ENCODE assay signal across 7 mouse cellular contexts in the genomic region with DNA sequence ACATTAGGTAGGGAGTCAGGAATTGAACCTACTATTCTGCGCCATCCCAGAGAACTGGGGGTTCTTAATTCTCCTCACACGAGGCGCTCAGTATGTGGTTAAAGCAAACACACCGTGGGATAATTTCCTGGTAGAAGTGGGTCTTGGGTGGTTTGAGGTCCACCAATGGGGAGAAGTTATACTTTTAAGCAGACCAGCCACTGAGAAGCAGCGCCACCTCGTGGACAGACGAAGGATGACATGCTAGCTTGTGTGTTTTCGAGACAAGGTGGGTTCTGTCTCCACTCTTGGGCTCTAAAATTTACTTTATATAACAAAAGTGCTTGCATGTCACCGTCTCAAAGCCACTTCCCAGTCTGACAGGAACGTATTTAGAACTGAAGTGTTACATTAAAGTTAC.
A peak's percentile ranks its signal among the peaks of the same experiment; 100 is the strongest.
DNase-seq lines count a peak whose midpoint lies in the region; ATAC-seq and TF ChIP-seq lines count a peak whose summit lies in the region.

No protein-coding gene starts in this region.

- peak; percentile 60 for DNase-seq in ES-E14 (ENCODE audit: low read depth, low spot score)
- DNase-seq in ZHBTc4 (ENCODE audit: low read depth, low spot score): peak; percentile 81
- peak; percentile 18 to 30 for DNase-seq in frontal cortex, postnatal 36 days (ENCODE audit: low spot score in 2 of 2)
- peak; percentile 8 for DNase-seq in liver, adult 2 months (ENCODE audit: extremely low read depth, low read depth, low spot score)
- DNase-seq in testis, postnatal 14 days (ENCODE audit: low spot score): peak; percentile 35

- H3K79me2 ChIP-seq in liver, adult 2 months (ENCODE audit: control insufficient read depth, insufficient read depth, low read length): no peaks in the 10 kb centered on the region

- in situ Hi-C loops in ES-E14 (cut with MboI; ENCODE audit: low sequenced_read_pairs in 2 of 2, unreplicated experiment in 2 of 2): no loop called here

- 39% methylated on average over 10 of the region's 10 CpGs for WGBS in intestine, postnatal 0 days
- WGBS in intestine, embryonic 16.5 days: 38% methylated on average over 10 of the region's 10 CpGs
- WGBS in liver, adult 2 months: 38% methylated on average over 10 of the region's 10 CpGs

- H3K27ac ChIP-seq in intestine, postnatal 0 days (ENCODE audit: low read depth, low read length): no peak overlapping the region
- no peak overlapping the region for H3K27ac ChIP-seq in intestine, embryonic 16.5 days (ENCODE audit: low read length)
- peak overlapping the region; percentile 5; the same call in 1 of the 2 replicates for H3K27ac ChIP-seq in ES-E14 (ENCODE audit: insufficient read depth, low read depth, low read length, poor library complexity, severe bottlenecking)
- H3K27ac ChIP-seq in liver, adult 2 months (replicated peaks; ENCODE audit: insufficient read depth, low read depth, low read length): no peak overlapping the region

- no peak for TF ChIP-seq POLR2A in liver, adult 2 months (IDR thresholded peaks at IDR 0.05; ENCODE audit: extremely low read depth, insufficient read depth, low read length)

- no peak overlapping the region for H3K9ac ChIP-seq in intestine, postnatal 0 days (ENCODE audit: low read depth, low read length)
- no peak overlapping the region for H3K9ac ChIP-seq in intestine, embryonic 16.5 days (ENCODE audit: low read depth, low read length)
- peak overlapping the region; percentile 37; the same call in 1 of the 2 replicates for H3K9ac ChIP-seq in ES-E14 (ENCODE audit: insufficient read depth, low read depth, low read length, poor library complexity, severe bottlenecking)
- no peak overlapping the region for H3K9ac ChIP-seq in liver, adult 2 months (ENCODE audit: low read depth, low read length)

- no peaks in the 10 kb centered on the region for H3K4me1 ChIP-seq in intestine, postnatal 0 days (replicated peaks; ENCODE audit: control insufficient read depth, insufficient read depth, low read length)
- H3K4me1 ChIP-seq in intestine, embryonic 16.5 days (ENCODE audit: control insufficient read depth, insufficient read depth, low read length): no peaks in the 10 kb centered on the region
- H3K4me1 ChIP-seq in ES-E14 (ENCODE audit: control insufficient read depth in 2 of 2, insufficient read depth in 2 of 2, low read length in 2 of 2, poor library complexity in 1 of 2): peaks cover 3 to 7% of the 10 kb centered on the region in 2 experiments; a peak in 3 of 4 replicates
- H3K4me1 ChIP-seq in liver, adult 2 months (ENCODE audit: control insufficient read depth, insufficient read depth, low read length): no peaks in the 10 kb centered on the region

- TF ChIP-seq CTCF in intestine, postnatal 0 days (IDR thresholded peaks at IDR 0.05; ENCODE audit: low read depth): peak; percentile 80
- TF ChIP-seq CTCF in liver, adult 2 months (IDR thresholded peaks at IDR 0.05; ENCODE audit: low read depth, low read length): peak; percentile 81

- H3K27me3 ChIP-seq in intestine, postnatal 0 days (replicated peaks; ENCODE audit: control insufficient read depth, insufficient read depth, low read length): no peaks in the 10 kb centered on the region
- no peaks in the 10 kb centered on the region for H3K27me3 ChIP-seq in intestine, embryonic 16.5 days (replicated peaks; ENCODE audit: control insufficient read depth, insufficient read depth, low read length)
- H3K27me3 ChIP-seq in liver, adult 2 months (ENCODE audit: control insufficient read depth, insufficient read depth, low read length): no peaks in the 10 kb centered on the region

- H3K36me3 ChIP-seq in intestine, postnatal 0 days (ENCODE audit: control insufficient read depth, insufficient read depth): no peaks in the 10 kb centered on the region
- no peaks in the 10 kb centered on the region for H3K36me3 ChIP-seq in intestine, embryonic 16.5 days (ENCODE audit: control insufficient read depth, insufficient read depth, low read length)
- H3K36me3 ChIP-seq in ES-E14 (ENCODE audit: control insufficient read depth, insufficient read depth, low read length, poor library complexity, severe bottlenecking): no peaks in the 10 kb centered on the region
- no peaks in the 10 kb centered on the region for H3K36me3 ChIP-seq in liver, adult 2 months (ENCODE audit: control insufficient read depth, insufficient read depth, low read length)

- no peak overlapping the region for H3K4me2 ChIP-seq in intestine, postnatal 0 days (replicated peaks; ENCODE audit: low read depth)
- H3K4me2 ChIP-seq in intestine, embryonic 16.5 days (ENCODE audit: low read depth, low read length): no peak overlapping the region

- no peaks in the 10 kb centered on the region for H3K9me3 ChIP-seq in intestine, postnatal 0 days (ENCODE audit: control insufficient read depth)
- H3K9me3 ChIP-seq in intestine, embryonic 16.5 days (ENCODE audit: control insufficient read depth, low read length): peaks cover 6% of the 10 kb centered on the region; the same call in 1 of the 2 replicates
- H3K9me3 ChIP-seq in ES-E14 (ENCODE audit: control insufficient read depth, insufficient read depth, low read depth, low read length): no peaks in the 10 kb centered on the region

- H3K4me3 ChIP-seq in intestine, postnatal 0 days (ENCODE audit: low read depth, low read length): no peak overlapping the region
- no peak overlapping the region for H3K4me3 ChIP-seq in intestine, embryonic 16.5 days (ENCODE audit: low read length)
- H3K4me3 ChIP-seq in ES-E14 (ENCODE audit: insufficient read depth in 1 of 2, low read depth in 1 of 2, low read length in 2 of 2, poor library complexity in 1 of 2, severe bottlenecking in 1 of 2): no peak overlapping the region
- no peak overlapping the region for H3K4me3 ChIP-seq in liver, adult 2 months (ENCODE audit: insufficient read depth, low read depth, low read length)

- no peak for ATAC-seq in intestine, postnatal 0 days
- no peak for ATAC-seq in intestine, embryonic 16.5 days

TF ChIP-seq in ES-E14, 5 proteins besides CTCF, POLR2A, EP300 and RAD21:
- TF ChIP-seq ZNF384 (IDR thresholded peaks at IDR 0.05; ENCODE audit: low read depth, low read length) (no peak), CHD2 (IDR thresholded peaks at IDR 0.05; ENCODE audit: low read depth, low read length) (no peak), MAFK (IDR thresholded peaks at IDR 0.05; ENCODE audit: insufficient read depth, low read depth, low read length) (no peak), HCFC1 (IDR thresholded peaks at IDR 0.05; ENCODE audit: borderline replicate concordance, insufficient read depth, low read length) (no peak), ZC3H11A (IDR thresholded peaks at IDR 0.05; ENCODE audit: borderline replicate concordance, low read depth, low read length) (peak; percentile 16; the same call in 1 of the 2 replicates)
TF ChIP-seq in ES-E14: peak in this region for 1.

Comparison
In these comparisons a context has a peak if more than half of its experiments do, and no peak if none do; other contexts are left out.
1. DNase-seq: peak in every context shown above with its lines; median percentile 81 in ZHBTc4; 60 in ES-E14; 35 in testis, postnatal 14 days; 24 in frontal cortex, postnatal 36 days; 8 in liver, adult 2 months.